Mouse (Mus musculus) liver, embryonic 13.5 days (tissue): ENCODE measurements around the gene Ccdc24. TPM values are rescaled to one million over a fixed set of nuclear protein-coding genes. Genes with fewer than 3 reads are reported as not detected.

Experiments used
- ATAC-seq: fragments of 200-750 bp; cut with Nextera tagmentation; 2 replicates; pipeline ENCODE4 v1.8.0; 2017; ENCODE audit warnings: low read depth, mild to moderate bottlenecking, moderate number of reproducible peaks, moderate library complexity
- DNase-seq: peaks from one replicate; pipeline ENCODE4 v3.0.0; 2022
- H3K27ac ChIP-seq: fragments of 300-500 bp; sonication (generic); 2 replicates; pipeline ENCODE4 v1.5.1; 2015; ENCODE audit warnings: moderate library complexity, mild to moderate bottlenecking, inconsistent platforms
- H3K27me3 ChIP-seq: fragments of 300-500 bp; sonication (generic); 2 replicates; pipeline ENCODE4 v1.6.1; 2015; ENCODE audit warnings: mild to moderate bottlenecking, inconsistent platforms
- H3K36me3 ChIP-seq: fragments of 300-500 bp; sonication (generic); 2 replicates; pipeline ENCODE4 v1.6.1; 2015; ENCODE audit warnings: mild to moderate bottlenecking, inconsistent platforms
- H3K4me1 ChIP-seq: fragments of 300-500 bp; sonication (generic); replicated peaks from 2 replicates; pipeline ENCODE4 v1.6.1; 2015; ENCODE audit warnings: inconsistent platforms
- H3K4me2 ChIP-seq: fragments of 300-500 bp; sonication (generic); 2 replicates; pipeline ENCODE4 v1.6.1; 2015; ENCODE audit warnings: inconsistent platforms, mild to moderate bottlenecking, moderate library complexity
- H3K4me3 ChIP-seq: fragments of 300-500 bp; sonication (generic); replicated peaks from 2 replicates; pipeline ENCODE4 v1.5.1; 2015; ENCODE audit warnings: mild to moderate bottlenecking, inconsistent platforms
- H3K9ac ChIP-seq: fragments of 300-500 bp; sonication (generic); 2 replicates; pipeline ENCODE4 v1.6.1; 2015; ENCODE audit warnings: mild to moderate bottlenecking, inconsistent platforms
- H3K9me3 ChIP-seq: fragments of 300-500 bp; sonication (generic); replicated peaks from 2 replicates; pipeline ENCODE4 v1.6.1; 2016; ENCODE audit warnings: inconsistent platforms
- WGBS: fragments of 180-500 bp; shearing (Covaris S2); methylation state at CpG from one replicate; pipeline ENCODE4 v1.1.7; 2015; ENCODE audit not compliant: insufficient replicate concordance; 5-methylcytosine and 5-hydroxymethylcytosine counted together
- polyA plus RNA-seq: library from polyadenylated mRNA; unstranded; fragments of >200 nt; fragmentation: Nextera tagmentation; extraction: Ambion mirVana; gene quantifications from 2 replicates; pipeline ENCODE4 v1.2.1, GENCODE M21; 2015

Gene Ccdc24
- polyA plus RNA-seq, 1 experiment from 2014 or later: 1.0 TPM

DNA sequence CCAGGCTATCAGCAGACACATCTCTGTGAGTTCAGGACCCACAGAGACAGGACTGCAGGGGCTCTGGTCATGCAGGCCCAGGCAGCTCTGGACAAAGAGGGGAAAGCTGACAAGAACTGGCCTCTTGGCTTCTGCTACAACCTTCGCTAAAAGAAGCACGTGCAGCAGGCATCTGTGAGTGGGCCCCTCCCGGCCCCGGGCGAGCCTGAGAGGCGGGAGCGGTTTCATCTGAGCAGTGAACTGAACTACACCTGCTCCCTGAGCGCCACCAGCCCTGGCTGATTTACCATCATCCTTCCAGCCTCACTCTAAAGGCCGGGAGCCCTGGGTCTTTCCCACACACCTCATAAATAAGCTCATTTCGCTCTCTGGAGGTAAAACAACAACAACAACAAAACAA lies 5.9 kb upstream of the Ccdc24 start:
- ATAC-seq: no peak
- Histone ChIP-seq H3K36me3 (0 out of 2 replicates have a peak, but pooled peaks cover 6% of the 10 kb centered on the region), H3K4me2 (no peak overlapping the region), H3K27ac (no peak overlapping the region), H3K27me3 (peaks cover 33% of the 10 kb centered on the region), H3K4me1 (peaks cover 10% of the 10 kb centered on the region), H3K9ac (no peak overlapping the region), H3K9me3 (no peaks in the 10 kb centered on the region), H3K4me3 (no peak overlapping the region)
- no peak for DNase-seq
- WGBS: 66% methylated on average over 10 of the region's 10 CpGs

DNA sequence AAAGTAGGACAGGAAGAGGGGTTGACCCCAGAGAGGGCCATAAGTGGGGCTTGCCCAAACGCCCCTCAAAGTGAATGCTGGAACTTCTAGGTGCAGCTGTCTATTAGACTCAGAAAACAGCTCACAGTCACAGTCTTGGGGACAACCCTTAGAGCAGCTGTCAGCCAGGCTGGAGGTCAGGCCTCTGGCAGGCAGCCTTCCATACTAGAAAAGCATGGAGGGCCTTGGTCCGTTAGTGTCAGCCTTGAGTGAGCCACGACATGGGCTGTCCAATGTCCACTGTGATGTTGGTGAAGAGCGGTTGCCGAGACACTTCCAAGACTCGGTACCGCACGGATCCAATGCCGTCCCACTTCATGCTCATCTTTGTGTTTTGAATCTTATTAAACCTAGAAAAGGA lies 1.3 kb upstream of the Ccdc24 start:
- H3K36me3 ChIP-seq: peaks cover 24% of the 10 kb centered on the region
- H3K4me2 ChIP-seq: no peak overlapping the region
- peaks cover 48% of the 10 kb centered on the region for H3K4me1 ChIP-seq
- no peaks in the 10 kb centered on the region; the same call in 1 of the 2 replicates for H3K27me3 ChIP-seq
- H3K9ac ChIP-seq: no peak overlapping the region
- H3K9me3 ChIP-seq: no peaks in the 10 kb centered on the region
- no peak for ATAC-seq
- no peak for DNase-seq
- H3K4me3 ChIP-seq: no peak overlapping the region
- H3K27ac ChIP-seq: no peak overlapping the region
- WGBS: 86% methylated on average over 9 of the region's 9 CpGs

DNA sequence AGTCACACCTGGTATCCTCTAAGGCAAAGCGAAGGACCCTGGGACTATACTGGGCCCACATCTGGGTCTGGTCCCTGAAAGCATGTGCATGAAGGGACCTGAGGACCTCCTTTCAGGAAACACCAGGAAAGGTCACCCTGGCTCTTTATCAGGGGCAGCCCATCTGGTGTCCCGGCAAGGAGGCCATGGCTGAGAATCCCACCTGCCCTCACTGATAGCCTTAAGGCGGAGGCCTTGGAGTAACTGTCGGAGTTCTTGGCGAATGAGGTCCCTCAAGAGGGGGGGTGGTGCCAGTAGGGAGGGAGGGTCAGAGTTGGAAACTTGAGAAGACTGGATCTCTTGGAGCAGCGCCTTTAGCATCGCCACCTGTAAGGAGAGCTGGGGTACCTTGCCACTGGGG lies 570 bp downstream of the Ccdc24 start:
- Histone ChIP-seq H3K27ac (peak overlapping the region; percentile 80), H3K27me3 (peaks cover 9% of the 10 kb centered on the region), H3K4me2 (peak overlapping the region; percentile 65), H3K4me1 (peaks cover 66% of the 10 kb centered on the region), H3K4me3 (peak overlapping the region; percentile 43), H3K9me3 (no peaks in the 10 kb centered on the region), H3K36me3 (peaks cover 43% of the 10 kb centered on the region), H3K9ac (peak overlapping the region; percentile 56)
- WGBS: 40% methylated on average over 7 of the region's 7 CpGs
- DNase-seq (peak; percentile 70), ATAC-seq (peak; percentile 58)

DNA sequence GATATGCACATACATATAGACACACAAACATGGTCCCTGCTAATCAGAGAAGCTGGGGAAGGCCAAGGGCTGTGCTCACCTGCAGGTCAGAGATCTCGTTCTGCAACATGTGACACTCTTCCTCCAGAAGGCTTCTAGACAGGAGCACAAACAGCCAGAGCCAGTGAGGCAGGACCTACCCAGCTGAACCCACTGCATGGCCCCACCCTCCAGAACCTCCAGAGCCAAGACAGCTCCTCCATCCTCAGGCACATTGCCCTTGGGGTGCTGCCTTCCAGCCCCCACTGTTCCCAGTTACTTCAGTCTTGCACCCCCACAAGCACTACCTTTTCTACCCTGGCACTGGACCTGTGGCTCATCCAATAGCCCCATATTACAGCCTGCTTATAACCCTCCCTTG lies 1.9 kb downstream of the Ccdc24 start:
- Histone ChIP-seq H3K4me2 (no peak overlapping the region), H3K27me3 (peaks cover 9% of the 10 kb centered on the region), H3K9ac (peak overlapping the region; percentile 56; the same call in 1 of the 2 replicates), H3K9me3 (no peaks in the 10 kb centered on the region), H3K4me3 (no peak overlapping the region), H3K4me1 (peaks cover 80% of the 10 kb centered on the region), H3K36me3 (peaks cover 52% of the 10 kb centered on the region), H3K27ac (peak overlapping the region; percentile 80)
- WGBS: 45% methylated on average over 1 of the region's 1 CpGs
- peak; percentile 39 for DNase-seq
- ATAC-seq: peak; percentile 38

DNA sequence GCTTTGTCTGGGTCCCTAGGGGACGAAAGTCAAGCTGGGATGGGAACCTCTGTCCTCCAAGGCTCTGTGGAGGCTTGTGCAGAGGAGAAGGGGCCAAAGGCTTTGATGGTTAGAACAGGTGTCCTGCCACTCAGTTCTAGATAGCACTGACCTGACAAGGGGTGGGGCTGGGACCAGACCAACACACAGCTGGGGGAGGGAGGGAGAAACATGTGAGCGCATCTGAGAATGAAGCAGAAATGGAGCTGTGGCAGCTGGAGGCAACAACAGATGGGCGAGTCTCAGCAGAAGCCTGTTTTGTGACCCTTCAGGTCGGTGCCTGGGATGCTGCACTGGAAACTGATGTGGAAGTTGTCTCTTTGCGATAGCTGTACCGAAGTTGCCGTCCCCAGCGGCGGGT lies 3.0 kb downstream of the Ccdc24 start:
- no peak overlapping the region for H3K4me2 ChIP-seq
- peak overlapping the region; percentile 80 for H3K27ac ChIP-seq
- no peak overlapping the region for H3K9ac ChIP-seq
- H3K4me3 ChIP-seq: no peak overlapping the region
- 72% methylated on average over 9 of the region's 9 CpGs for WGBS
- peaks cover 9% of the 10 kb centered on the region for H3K27me3 ChIP-seq
- H3K36me3 ChIP-seq: peaks cover 64% of the 10 kb centered on the region
- peaks cover 81% of the 10 kb centered on the region for H3K4me1 ChIP-seq
- no peak for ATAC-seq
- no peak for DNase-seq
- H3K9me3 ChIP-seq: no peaks in the 10 kb centered on the region

DNA sequence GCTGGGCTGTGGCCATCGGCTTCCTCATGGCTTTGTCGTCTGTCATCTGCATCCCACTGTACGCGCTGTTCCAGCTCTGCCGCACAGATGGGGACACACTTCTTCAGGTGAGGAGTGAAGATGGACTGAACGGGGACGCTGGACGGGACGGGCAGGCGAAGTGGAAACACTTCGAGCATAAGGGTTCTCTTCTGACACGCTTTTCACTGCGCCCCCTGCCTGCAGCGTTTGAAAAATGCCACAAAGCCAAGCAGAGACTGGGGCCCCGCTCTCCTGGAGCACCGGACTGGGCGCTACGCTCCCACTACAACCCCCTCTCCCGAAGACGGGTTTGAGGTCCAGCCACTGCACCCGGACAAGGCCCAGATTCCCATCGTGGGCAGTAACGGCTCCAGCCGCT lies 4.5 kb downstream of the Ccdc24 start:
- Histone ChIP-seq H3K27ac (peak overlapping the region; percentile 24; the same call in 1 of the 2 replicates), H3K4me1 (peaks cover 79% of the 10 kb centered on the region), H3K4me3 (no peak overlapping the region), H3K9ac (no peak overlapping the region), H3K36me3 (peaks cover 79% of the 10 kb centered on the region), H3K27me3 (peaks cover 9% of the 10 kb centered on the region), H3K9me3 (no peaks in the 10 kb centered on the region), H3K4me2 (0 out of 2 replicates have a peak overlapping the region, but pooled peaks have one; percentile 3)
- DNase-seq: peak; percentile 42
- no peak for ATAC-seq
- 20% methylated on average over 24 of the region's 24 CpGs for WGBS

DNA sequence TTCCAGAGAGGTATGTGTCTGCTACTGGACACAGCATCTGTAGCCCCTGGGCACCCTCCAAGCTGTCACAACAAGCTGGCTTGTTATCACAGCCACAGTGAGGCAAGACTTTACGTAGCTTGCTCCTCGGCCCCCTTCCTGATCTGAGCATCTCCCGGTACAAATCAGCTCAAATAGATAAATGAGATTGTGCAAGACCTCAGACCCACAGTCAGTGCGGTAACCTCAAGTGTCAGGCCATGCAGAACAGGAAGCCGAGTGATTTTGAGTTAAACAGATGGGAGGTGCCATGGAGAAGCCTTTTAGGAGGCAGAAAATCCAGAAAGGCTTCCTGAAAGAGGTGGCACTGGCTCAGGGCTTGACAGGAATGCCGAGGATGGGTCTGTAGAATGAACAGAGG lies 5.4 kb downstream of the Ccdc24 start:
- H3K4me1 ChIP-seq: peaks cover 78% of the 10 kb centered on the region
- no peak for ATAC-seq
- DNase-seq: no peak
- H3K36me3 ChIP-seq: peaks cover 87% of the 10 kb centered on the region
- 33% methylated on average over 6 of the region's 6 CpGs for WGBS
- H3K27me3 ChIP-seq: peaks cover 9% of the 10 kb centered on the region
- no peak overlapping the region for H3K4me3 ChIP-seq
- no peak overlapping the region; the same call in 1 of the 2 replicates for H3K27ac ChIP-seq
- H3K4me2 ChIP-seq: no peak overlapping the region
- 0 out of 2 replicates have a peak overlapping the region, but pooled peaks have one; percentile 11 for H3K9ac ChIP-seq
- H3K9me3 ChIP-seq: no peaks in the 10 kb centered on the region

DNA sequence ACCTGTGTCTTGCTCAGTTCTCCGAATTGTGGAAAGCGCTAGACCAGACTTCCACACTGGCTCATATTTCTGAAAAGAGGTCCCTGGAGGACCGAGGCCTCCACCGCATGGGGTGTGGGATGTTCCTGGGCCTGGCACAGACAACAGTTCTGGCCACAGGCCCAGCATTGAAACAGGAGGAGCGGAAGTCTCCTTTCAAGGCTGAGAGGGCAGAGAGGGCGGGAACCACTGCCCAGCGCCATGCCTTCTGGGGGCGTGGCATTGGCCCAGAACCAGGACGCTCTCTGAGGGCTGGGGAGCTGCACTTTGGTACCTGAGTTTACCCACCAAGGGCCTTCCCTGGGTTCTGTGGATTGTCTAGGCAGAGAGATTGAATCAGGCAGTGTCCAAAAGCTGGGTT lies 6.3 kb downstream of the Ccdc24 start:
- no peak overlapping the region for H3K4me2 ChIP-seq
- no peak overlapping the region for H3K9ac ChIP-seq
- ATAC-seq: no peak
- no peak overlapping the region; the same call in 1 of the 2 replicates for H3K27ac ChIP-seq
- WGBS: 86% methylated on average over 9 of the region's 9 CpGs
- no peaks in the 10 kb centered on the region for H3K9me3 ChIP-seq
- no peak overlapping the region for H3K4me3 ChIP-seq
- peaks cover 9% of the 10 kb centered on the region for H3K27me3 ChIP-seq
- peaks cover 70% of the 10 kb centered on the region for H3K4me1 ChIP-seq
- no peak for DNase-seq
- peaks cover 96% of the 10 kb centered on the region for H3K36me3 ChIP-seq

DNA sequence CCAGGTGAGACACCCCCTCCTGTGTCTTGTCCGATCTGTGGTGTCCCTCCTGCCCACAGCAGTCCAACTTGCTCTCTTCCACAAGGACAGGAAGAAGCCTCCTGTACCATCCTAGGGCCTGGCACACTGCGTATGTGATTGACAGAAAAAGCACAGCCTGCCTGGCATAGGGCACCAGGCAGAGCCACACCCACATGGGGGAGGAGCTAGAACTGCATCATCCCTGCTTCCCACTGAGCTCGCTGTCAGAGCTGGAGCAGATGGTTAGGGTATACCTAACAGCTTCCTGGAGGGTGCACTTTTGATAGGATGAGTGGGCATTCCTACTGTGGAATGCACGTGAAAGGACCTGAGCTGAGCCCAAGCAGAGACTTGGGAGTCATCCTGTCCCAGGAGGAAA lies 9.5 kb downstream of the Ccdc24 start:
- Histone ChIP-seq H3K4me3 (no peak overlapping the region), H3K9ac (no peak overlapping the region), H3K36me3 (peaks cover 100% of the 10 kb centered on the region), H3K27me3 (peaks cover 6% of the 10 kb centered on the region; the same call in 1 of the 2 replicates), H3K9me3 (no peaks in the 10 kb centered on the region), H3K27ac (peak overlapping the region; percentile 36; the same call in 1 of the 2 replicates), H3K4me2 (no peak overlapping the region), H3K4me1 (peaks cover 63% of the 10 kb centered on the region)
- no peak for DNase-seq
- WGBS: 58% methylated on average over 4 of the region's 4 CpGs
- ATAC-seq: peak; percentile 43; the same call in 1 of the 2 replicates

DNA sequence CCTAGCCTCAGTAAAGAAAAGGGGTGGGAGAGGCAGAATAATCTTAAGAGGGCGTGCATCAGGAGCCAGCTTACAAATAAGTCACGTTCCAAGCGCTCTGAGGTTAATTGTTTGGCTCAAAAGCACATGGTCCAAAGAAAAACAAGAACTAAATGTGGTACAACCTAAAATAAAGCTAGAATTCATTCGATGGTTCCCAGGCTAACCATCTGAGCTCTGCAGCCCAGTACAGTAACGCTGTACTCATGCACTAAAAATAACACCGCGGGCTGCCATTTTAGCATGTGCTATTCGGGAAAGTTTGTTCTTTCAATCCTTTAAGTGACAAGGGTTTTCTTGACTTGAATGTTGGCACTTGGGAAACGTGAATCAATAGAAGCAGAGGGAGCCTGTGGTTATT lies 11.8 kb downstream of the Ccdc24 start:
- Histone ChIP-seq H3K4me2 (no peak overlapping the region), H3K27ac (peak overlapping the region; percentile 25), H3K4me1 (peaks cover 56% of the 10 kb centered on the region), H3K4me3 (no peak overlapping the region), H3K36me3 (peaks cover 100% of the 10 kb centered on the region), H3K27me3 (no peaks in the 10 kb centered on the region), H3K9ac (no peak overlapping the region), H3K9me3 (no peaks in the 10 kb centered on the region)
- WGBS: 88% methylated on average over 9 of the region's 9 CpGs
- ATAC-seq (no peak), DNase-seq (no peak)

DNA sequence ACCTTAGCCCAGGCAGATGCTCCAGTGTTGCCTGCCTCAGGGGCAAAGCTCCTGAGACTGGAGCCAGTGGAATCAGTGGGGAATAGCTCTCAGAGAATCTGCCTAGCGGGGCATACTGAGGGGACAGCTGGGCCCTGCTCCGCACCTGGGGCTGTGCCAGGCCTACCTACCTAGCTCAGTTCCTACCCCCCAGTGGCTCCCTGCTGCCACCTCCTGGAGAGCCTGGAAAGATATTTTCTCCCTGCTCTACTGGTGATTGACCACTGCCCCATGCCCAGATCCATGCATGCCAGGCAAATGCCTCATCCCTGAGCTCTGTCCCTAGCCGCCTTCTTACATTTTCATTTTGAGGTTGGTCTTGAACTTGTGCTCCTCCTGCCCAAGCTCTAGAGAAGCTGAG lies 13.6 kb downstream of the Ccdc24 start:
- peak; percentile 40 for DNase-seq

DNA sequence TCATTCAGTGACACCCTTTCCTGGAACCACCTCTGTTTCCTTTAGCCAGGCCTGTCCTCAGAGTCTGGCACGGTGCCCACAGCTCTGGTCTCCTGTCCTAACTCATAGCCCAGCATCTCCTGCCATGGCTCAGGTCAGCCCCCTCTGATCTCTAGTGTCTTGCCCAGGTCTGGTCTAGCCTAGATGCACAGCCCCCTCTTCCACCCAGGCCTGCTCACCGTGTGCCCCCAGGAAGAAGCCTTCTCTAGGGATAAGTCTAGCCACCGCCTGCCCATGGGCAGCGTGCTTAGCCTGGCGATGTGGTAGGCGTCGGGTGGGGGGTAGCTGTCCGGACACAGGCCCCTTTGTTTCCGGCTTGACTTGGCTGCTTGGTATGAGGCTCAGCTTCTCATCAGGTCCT lies 17.2 kb downstream of the Ccdc24 start:
- Histone ChIP-seq H3K9ac (no peak overlapping the region), H3K4me2 (no peak overlapping the region), H3K36me3 (peaks cover 100% of the 10 kb centered on the region), H3K27me3 (no peaks in the 10 kb centered on the region), H3K4me1 (peaks cover 77% of the 10 kb centered on the region), H3K27ac (peak overlapping the region; percentile 0; the same call in 1 of the 2 replicates), H3K9me3 (no peaks in the 10 kb centered on the region), H3K4me3 (no peak overlapping the region)
- 91% methylated on average over 9 of the region's 9 CpGs for WGBS
- DNase-seq (no peak), ATAC-seq (no peak)

More for the DNA sequence above, 13.6 kb downstream of the Ccdc24 start:
- WGBS: 77% methylated on average over 3 of the region's 3 CpGs
- Histone ChIP-seq H3K4me1 (peaks cover 60% of the 10 kb centered on the region), H3K9me3 (no peaks in the 10 kb centered on the region), H3K27ac (peak overlapping the region; percentile 58), H3K4me3 (no peak overlapping the region), H3K36me3 (peaks cover 100% of the 10 kb centered on the region), H3K4me2 (no peak overlapping the region), H3K27me3 (no peaks in the 10 kb centered on the region), H3K9ac (peak overlapping the region; percentile 7; the same call in 1 of the 2 replicates)
- ATAC-seq: peak; percentile 35
